Mouse (Mus musculus): Measurements from ENCODE around the gene Pold4. TPM values are rescaled to one million over a fixed set of nuclear protein-coding genes. Genes with fewer than 3 reads are reported as not detected.

The Pold4 gene
- polyA plus RNA-seq, 1 experiment from 2014 or later: 49.5 TPM

GRCm38 (mm10) chr19:4203604-4204326 is 27.9 kb upstream of the Pold4 start:
- no peaks in the 10 kb centered on the region for H3K27me3 ChIP-seq
- in situ Hi-C loops (cut with MboI; ENCODE audit: low pct_unique_long_range_greater_than_20kb): loop anchor here (5.0 kb wide), 2 partner anchors 44 to 81 kb away; no protein-coding TSS in a partner anchor
- TF ChIP-seq CTCF (IDR thresholded peaks at IDR 0.05): no peak
- ChIA-PET POLR2A (no interaction called here), CTCF (interaction anchor here (1.0 to 17.4 kb wide), 3 partner anchors 22 to 79 kb away, joined by 3 to 396 read pairs (median 6); partner anchors contain the start of gene Pold4)
- no peak for ATAC-seq
- DNase-seq (ENCODE audit: low read depth, low spot score): no peak

- in situ Hi-C loops (cut with MboI; ENCODE audit: low pct_unique_long_range_greater_than_20kb): loop anchor here (5.0 kb wide), 3 partner anchors 42 to 107 kb away; no protein-coding TSS in a partner anchor
- ChIA-PET CTCF (interaction anchor here (1.0 to 17.4 kb wide), 4 partner anchors 21 to 80 kb away, joined by 3 to 396 read pairs (median 4); partner anchors contain the start of gene Pold4), POLR2A (interaction anchor here (1.5 to 16.4 kb wide), 2 partner anchors 9 to 25 kb away, joined by 6 to 199 read pairs; partner anchors contain the start of genes AC109138.7, Clcf1 and Pold4)
- ATAC-seq: no peak
- no peak for TF ChIP-seq CTCF (IDR thresholded peaks at IDR 0.05)
- H3K27me3 ChIP-seq: no peaks in the 10 kb centered on the region
- DNase-seq (ENCODE audit: low read depth, low spot score): no peak
These were observed 26.8 kb upstream of the Pold4 start for GRCm38 (mm10) chr19:4204889-4205288.

- ATAC-seq (peak; percentile 24), DNase-seq (ENCODE audit: low read depth, low spot score) (no peak)
- in situ Hi-C loops (cut with MboI; ENCODE audit: low pct_unique_long_range_greater_than_20kb): loop anchor here (5.0 kb wide), 1 partner anchor 105 kb away; no protein-coding TSS in a partner anchor
- no peaks in the 10 kb centered on the region for H3K27me3 ChIP-seq
- CTCF ChIA-PET: interaction anchor here (0.7 to 17.4 kb wide), 21 partner anchors 8 to 122 kb away, joined by 3 to 396 read pairs (median 3); partner anchors contain the start of genes Pold4, Ppp1ca and Ssh3
- TF ChIP-seq CTCF (IDR thresholded peaks at IDR 0.05): no peak
- POLR2A ChIA-PET: interaction anchor here (0.8 to 16.4 kb wide), 7 partner anchors 10 to 93 kb away, joined by 3 to 199 read pairs (median 6); partner anchors contain the start of gene Pold4
These were observed 24.7 kb upstream of the Pold4 start for GRCm38 (mm10) chr19:4206971-4207370.

GRCm38 (mm10) chr19:4208563-4208962 is 23.1 kb upstream of the Pold4 start:
- no peak for TF ChIP-seq CTCF (IDR thresholded peaks at IDR 0.05)
- DNase-seq (ENCODE audit: low read depth, low spot score) (no peak), ATAC-seq (no peak)

GRCm38 (mm10) chr19:4211891-4212588 is 19.7 kb upstream of the Pold4 start:
- no peak for DNase-seq (ENCODE audit: low read depth, low spot score)
- no peak for TF ChIP-seq CTCF (IDR thresholded peaks at IDR 0.05)
- no peak for ATAC-seq
- in situ Hi-C loops (cut with MboI; ENCODE audit: low pct_unique_long_range_greater_than_20kb): no loop called here
- CTCF ChIA-PET: interaction anchor here (0.9 to 17.4 kb wide), 2 partner anchors 14 to 20 kb away, joined by 3 to 396 read pairs; partner anchors contain the start of genes Pold4 and Ppp1ca
- no peaks in the 10 kb centered on the region for H3K27me3 ChIP-seq
- POLR2A ChIA-PET: interaction anchor here (0.6 to 16.4 kb wide), 9 partner anchors 9 to 615 kb away, joined by 3 to 199 read pairs (median 6); partner anchors contain the start of gene Pold4

More at GRCm38 (mm10) chr19:4208563-4208962, 23.1 kb upstream of the Pold4 start:
- no peaks in the 10 kb centered on the region for H3K27me3 ChIP-seq
- ChIA-PET POLR2A (interaction anchor here (0.8 to 16.4 kb wide), 4 partner anchors 9 to 22 kb away, joined by 4 to 199 read pairs (median 6); partner anchors contain the start of gene Pold4), CTCF (interaction anchor here (1.3 to 17.4 kb wide), 5 partner anchors 12 to 172 kb away, joined by 3 to 396 read pairs (median 12); partner anchors contain the start of gene Pold4)
- in situ Hi-C loops (cut with MboI; ENCODE audit: low pct_unique_long_range_greater_than_20kb): loop anchor here (5.0 kb wide), 1 partner anchor 104 kb away; no protein-coding TSS in a partner anchor

GRCm38 (mm10) chr19:4213524-4213974 is 18.1 kb upstream of the Pold4 start:
- H3K27me3 ChIP-seq: no peaks in the 10 kb centered on the region
- TF ChIP-seq CTCF (IDR thresholded peaks at IDR 0.05): no peak
- ChIA-PET POLR2A (interaction anchor here (0.6 to 16.4 kb wide), 12 partner anchors 8 to 340 kb away, joined by 3 to 199 read pairs (median 6); partner anchors contain the start of genes Cdk2ap2, Pold4, Ppp1ca and Rad9a), CTCF (interaction anchor here (17.4 kb wide), 1 partner anchor 12 kb away, joined by 396 read pairs; the partner anchor contains the start of gene Pold4)
- peak; percentile 44 for ATAC-seq
- in situ Hi-C loops (cut with MboI; ENCODE audit: low pct_unique_long_range_greater_than_20kb): no loop called here
- DNase-seq (ENCODE audit: low read depth, low spot score): peak; percentile 99

GRCm38 (mm10) chr19:4214071-4214770 is 17.5 kb upstream of the Pold4 start, which contains the start of the genes Clcf1 and AC109138.7:
Gene Clcf1, plus strand, starts transcription at chr19:4214238.
Gene AC109138.7, plus strand, starts transcription at chr19:4214357.
- ChIA-PET CTCF (interaction anchor here (17.4 kb wide), 1 partner anchor 12 kb away, joined by 396 read pairs; the partner anchor contains the start of gene Pold4), POLR2A (interaction anchor here (0.6 to 16.4 kb wide), 11 partner anchors 9 to 117 kb away, joined by 3 to 199 read pairs (median 6); partner anchors contain the start of genes Cdk2ap2, Pold4, Ppp1ca and Rad9a)
- in situ Hi-C loops (cut with MboI; ENCODE audit: low pct_unique_long_range_greater_than_20kb): no loop called here
- ATAC-seq (peak; percentile 29), DNase-seq (ENCODE audit: low read depth, low spot score) (no peak)
- H3K27me3 ChIP-seq: no peaks in the 10 kb centered on the region
- no peak for TF ChIP-seq CTCF (IDR thresholded peaks at IDR 0.05)

- ChIA-PET CTCF (interaction anchor here (17.4 kb wide), 1 partner anchor 11 kb away, joined by 396 read pairs; the partner anchor contains the start of gene Pold4), POLR2A (interaction anchor here (0.6 to 16.4 kb wide), 7 partner anchors 9 to 180 kb away, joined by 3 to 199 read pairs (median 6); partner anchors contain the start of genes Cdk2ap2 and Pold4)
- no peak for ATAC-seq
- H3K27me3 ChIP-seq: no peaks in the 10 kb centered on the region
- no peak for TF ChIP-seq CTCF (IDR thresholded peaks at IDR 0.05)
- in situ Hi-C loops (cut with MboI; ENCODE audit: low pct_unique_long_range_greater_than_20kb): no loop called here
- DNase-seq (ENCODE audit: low read depth, low spot score): no peak
These were observed 16.8 kb upstream of the Pold4 start for GRCm38 (mm10) chr19:4214771-4215450.
